Mouse (Mus musculus) CH12F3 (cell line): ENCODE results near the gene Pde3a.

ENCODE experiments used
- in situ Hi-C: fragments of 300-500 bp; cut with MboI; formaldehyde crosslinking; loops from 2 replicates; pipeline ENCODE4 v1.14.3; 2020; ENCODE audit warnings: low sequenced_read_pairs

The Pde3a gene

GRCm38 (mm10) chr6:141381881-141382370 is 132.9 kb downstream of the Pde3a start:
- in situ Hi-C loops, result no loop called here

GRCm38 (mm10) chr6:141388104-141388503 is 139.0 kb downstream of the Pde3a start:
- in situ Hi-C loops, result no loop called here

DNA sequence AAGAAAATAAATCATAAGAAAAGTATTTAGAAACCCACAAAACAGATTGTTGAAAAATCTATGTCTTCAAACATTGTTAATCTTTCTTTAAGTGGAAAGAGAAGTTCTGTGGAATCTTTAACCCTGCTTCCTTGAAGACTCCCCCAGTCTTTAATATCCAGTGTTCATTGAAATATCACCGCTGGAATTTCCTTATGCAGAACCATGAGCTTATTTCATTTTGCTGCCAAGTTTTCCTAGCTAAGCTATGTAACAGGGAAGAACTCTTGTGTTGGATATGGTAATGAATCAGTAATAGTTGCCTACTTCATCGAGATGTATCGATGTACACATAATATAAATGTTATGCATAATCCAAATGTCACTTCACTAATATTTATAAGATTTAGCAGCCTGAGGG is 146.9 kb downstream of the Pde3a start:
- in situ Hi-C loops, result no loop called here

DNA sequence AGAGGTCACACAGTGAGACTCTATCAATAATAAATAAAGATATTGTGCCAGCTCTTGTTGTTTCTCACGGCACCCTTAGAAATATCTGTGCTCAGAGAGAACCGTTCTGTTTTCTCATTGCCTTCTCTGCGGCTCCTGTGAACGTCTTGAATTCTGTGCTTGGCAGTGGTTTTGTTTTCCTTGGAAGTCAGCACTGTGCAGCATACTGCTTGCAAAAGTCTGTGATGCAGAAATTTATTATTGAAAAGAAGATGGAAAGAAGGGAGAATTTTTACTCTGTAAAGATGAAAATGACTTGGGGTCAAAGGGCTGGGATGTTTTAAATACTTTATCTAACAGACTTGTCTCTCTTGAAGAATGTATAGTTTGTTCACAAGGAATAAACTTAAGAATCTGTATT is 150.3 kb downstream of the Pde3a start:
- in situ Hi-C loops, result no loop called here

DNA sequence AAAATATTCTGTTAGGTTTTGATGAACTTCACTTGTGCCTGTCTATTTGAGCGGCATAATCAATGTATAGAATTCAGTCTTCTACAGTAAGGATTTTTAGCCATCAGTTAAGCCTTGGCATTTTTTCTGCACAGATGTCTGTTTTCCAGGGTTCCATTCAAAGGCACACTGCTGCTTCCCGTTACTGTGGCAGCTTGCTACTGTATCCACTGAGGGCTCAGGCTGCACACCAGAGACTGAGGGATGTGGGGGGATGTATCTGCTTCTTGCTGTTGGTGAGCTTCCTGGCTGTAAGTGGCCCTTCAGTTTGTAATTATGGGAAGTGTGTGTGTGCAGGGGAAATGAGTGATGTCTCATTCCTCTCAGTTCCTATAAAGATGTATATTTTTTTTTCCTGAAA is 154.9 kb downstream of the Pde3a start:
- in situ Hi-C loops, result no loop called here

- in situ Hi-C loops, result no loop called here
Observed at GRCm38 (mm10) chr6:141404649-141405048, 155.6 kb downstream of the Pde3a start.

GRCm38 (mm10) chr6:141405496-141405895 is 156.4 kb downstream of the Pde3a start:
- in situ Hi-C loops, result no loop called here

DNA sequence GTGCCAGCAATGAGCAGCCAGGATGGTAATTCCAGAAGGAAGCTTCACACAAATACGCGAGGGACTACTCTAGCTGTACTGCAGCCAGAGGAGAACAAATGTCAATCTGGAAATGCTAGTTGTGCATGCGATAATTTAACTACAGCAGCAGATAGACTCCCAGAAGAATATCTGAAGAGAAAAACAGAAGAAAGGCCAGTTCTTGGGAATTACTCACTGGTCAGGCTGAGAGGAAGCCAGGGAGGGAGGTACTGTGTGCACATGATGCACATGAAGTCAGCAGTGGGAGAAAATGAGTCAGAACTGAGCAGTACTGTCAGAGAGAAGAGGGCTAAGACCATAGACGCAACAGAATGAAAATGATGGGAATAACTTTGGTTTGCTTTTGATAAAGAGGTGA is 159.7 kb downstream of the Pde3a start:
- in situ Hi-C loops, result no loop called here

- in situ Hi-C loops, result no loop called here
Observed at GRCm38 (mm10) chr6:141410836-141411235, 161.8 kb downstream of the Pde3a start.

- in situ Hi-C loops, result no loop called here
Observed at GRCm38 (mm10) chr6:141425114-141425513, 176.0 kb downstream of the Pde3a start.

- in situ Hi-C loops, result no loop called here
Observed at GRCm38 (mm10) chr6:141428587-141428986, 179.5 kb downstream of the Pde3a start.

GRCm38 (mm10) chr6:141430134-141430533 is 181.1 kb downstream of the Pde3a start:
- in situ Hi-C loops, result no loop called here

DNA sequence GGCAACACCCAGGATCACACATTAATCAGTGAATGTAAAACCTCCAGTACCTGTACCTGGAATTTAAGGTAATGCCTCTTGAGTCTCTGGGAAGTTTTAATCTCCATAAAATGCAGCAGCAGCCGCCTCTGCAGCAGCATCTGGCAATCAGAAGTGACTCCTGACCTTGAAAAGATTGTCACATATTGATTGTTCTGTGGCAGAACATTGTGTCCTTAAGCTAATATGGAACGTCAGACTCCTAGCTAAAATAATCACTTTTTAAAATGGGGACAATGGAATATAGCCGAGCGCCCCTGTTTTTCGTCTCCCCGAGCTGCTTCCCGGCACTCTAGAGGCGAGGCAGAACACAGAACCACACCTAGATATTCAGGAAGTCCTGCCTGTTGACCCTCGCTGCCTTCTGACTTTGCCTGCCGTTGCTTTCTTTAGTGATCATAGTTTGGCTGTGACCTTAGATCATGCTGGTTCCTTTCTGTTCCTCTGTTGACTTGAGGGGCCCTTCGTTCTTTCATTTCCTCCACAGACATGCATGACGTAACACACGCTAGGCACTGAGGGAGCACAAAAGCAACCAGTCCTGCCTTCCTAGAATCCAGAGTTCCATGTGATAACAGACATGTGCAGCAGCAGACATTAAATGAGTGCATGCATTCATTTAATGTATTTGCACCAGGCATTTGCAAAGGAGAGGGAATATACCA is 183.4 kb downstream of the Pde3a start:
- in situ Hi-C loops, result no loop called here

- in situ Hi-C loops, result no loop called here
Observed at GRCm38 (mm10) chr6:141433917-141434756, 185.1 kb downstream of the Pde3a start.

GRCm38 (mm10) chr6:141435160-141435559 is 186.1 kb downstream of the Pde3a start:
- in situ Hi-C loops, result no loop called here

- in situ Hi-C loops, result no loop called here
Observed at GRCm38 (mm10) chr6:141439965-141440364, 190.9 kb downstream of the Pde3a start.

DNA sequence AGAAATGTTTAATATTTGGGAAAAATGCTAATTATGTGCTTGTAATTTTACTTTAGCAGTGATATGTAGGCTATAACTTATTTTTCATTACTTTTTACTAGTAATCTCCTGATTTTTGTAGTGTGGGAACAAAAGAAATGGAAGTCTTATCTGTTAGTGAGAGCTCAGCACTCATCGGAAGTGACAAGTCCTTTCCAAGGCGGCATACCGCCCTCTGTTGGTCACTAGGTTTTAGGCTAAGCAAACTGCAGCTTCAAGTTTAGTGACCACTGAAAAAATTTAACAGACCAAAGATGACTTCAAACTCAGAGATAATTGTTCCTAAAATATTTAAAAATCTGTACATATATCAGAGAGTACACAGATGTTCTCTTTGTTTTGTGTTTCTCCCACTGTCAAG is 198.5 kb downstream of the Pde3a start:
- in situ Hi-C loops, result no loop called here

- in situ Hi-C loops, result no loop called here
Observed at GRCm38 (mm10) chr6:141448886-141449285, 199.8 kb downstream of the Pde3a start.

GRCm38 (mm10) chr6:141455335-141455734 is 206.3 kb downstream of the Pde3a start:
- in situ Hi-C loops, result no loop called here

- in situ Hi-C loops, result no loop called here
Observed at GRCm38 (mm10) chr6:141456591-141456990, 207.5 kb downstream of the Pde3a start.

DNA sequence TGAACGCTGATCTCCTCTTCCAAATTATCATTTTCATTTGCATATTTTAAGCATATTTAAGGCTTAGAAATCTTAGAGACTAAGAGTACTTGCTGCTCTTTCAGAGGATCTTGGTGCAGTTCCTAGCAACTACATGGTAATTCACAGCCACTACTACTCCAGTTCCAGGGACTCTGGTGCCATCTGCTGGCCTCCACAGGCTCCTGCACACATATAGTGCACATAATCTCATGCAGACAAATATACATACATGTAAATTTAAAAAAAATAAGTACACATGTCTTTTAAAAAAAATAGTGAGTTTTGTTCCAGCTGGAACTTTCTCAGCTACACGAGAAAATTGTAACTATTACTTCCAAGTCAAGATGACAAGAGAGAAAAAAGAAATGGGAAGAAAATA is 221.2 kb downstream of the Pde3a start:
- in situ Hi-C loops, result no loop called here

- in situ Hi-C loops, result no loop called here
Observed at GRCm38 (mm10) chr6:141474223-141474622, 225.2 kb downstream of the Pde3a start.
